Mouse (Mus musculus) lung, postnatal 10 days (tissue): ENCODE results near the gene Cd247.

Source experiments
- DNase-seq: peaks from one replicate; pipeline ENCODE4 v3.0.0; 2021

The Cd247 gene

GRCm38 (mm10) chr1:165779954-165780585 is 8.4 kb upstream of the Cd247 start:
- DNase-seq: peak; percentile 46

- peak; percentile 36 for DNase-seq
Observed at GRCm38 (mm10) chr1:165780586-165781111, 7.8 kb upstream of the Cd247 start.

GRCm38 (mm10) chr1:165781426-165781825 is 7.1 kb upstream of the Cd247 start:
- no peak for DNase-seq

GRCm38 (mm10) chr1:165781911-165782310 is 6.6 kb upstream of the Cd247 start:
- no peak for DNase-seq

- DNase-seq: no peak
Observed at GRCm38 (mm10) chr1:165786296-165786695, 2.2 kb upstream of the Cd247 start.

- no peak for DNase-seq
Observed at GRCm38 (mm10) chr1:165789066-165789660, 682 bp downstream of the Cd247 start.

GRCm38 (mm10) chr1:165789963-165790362 is 1.5 kb downstream of the Cd247 start:
- DNase-seq: no peak

GRCm38 (mm10) chr1:165790461-165791210 is 2.2 kb downstream of the Cd247 start:
- no peak for DNase-seq

- no peak for DNase-seq
Observed at GRCm38 (mm10) chr1:165791411-165791810, 2.9 kb downstream of the Cd247 start.

GRCm38 (mm10) chr1:165801709-165802310 is 13.3 kb downstream of the Cd247 start:
- DNase-seq: no peak

- no peak for DNase-seq
Observed at GRCm38 (mm10) chr1:165803107-165803506, 14.6 kb downstream of the Cd247 start.

GRCm38 (mm10) chr1:165804133-165804532 is 15.7 kb downstream of the Cd247 start:
- DNase-seq: no peak

GRCm38 (mm10) chr1:165810633-165811032 is 22.2 kb downstream of the Cd247 start:
- DNase-seq: no peak

GRCm38 (mm10) chr1:165811170-165811569 is 22.7 kb downstream of the Cd247 start:
- DNase-seq: no peak

- DNase-seq: no peak
Observed at GRCm38 (mm10) chr1:165812775-165813174, 24.3 kb downstream of the Cd247 start.

GRCm38 (mm10) chr1:165814116-165814515 is 25.6 kb downstream of the Cd247 start:
- no peak for DNase-seq

- DNase-seq: peak; percentile 34
Observed at GRCm38 (mm10) chr1:165814521-165815278, 26.2 kb downstream of the Cd247 start.

GRCm38 (mm10) chr1:165816391-165816790 is 27.9 kb downstream of the Cd247 start:
- no peak for DNase-seq

GRCm38 (mm10) chr1:165817264-165817663 is 28.8 kb downstream of the Cd247 start:
- DNase-seq: no peak

GRCm38 (mm10) chr1:165818145-165818860 is 29.8 kb downstream of the Cd247 start:
- no peak for DNase-seq

- DNase-seq: no peak
Observed at GRCm38 (mm10) chr1:165819147-165819546, 30.7 kb downstream of the Cd247 start.

GRCm38 (mm10) chr1:165822031-165822430 is 33.5 kb downstream of the Cd247 start:
- DNase-seq: no peak
